Mouse (Mus musculus) CH12F3 (cell line): ENCODE results near the gene Sorl1.

Experiments
- in situ Hi-C: fragments of 300-500 bp; cut with MboI; formaldehyde crosslinking; loops from 2 replicates; pipeline ENCODE4 v1.14.3; 2020; ENCODE audit warnings: low sequenced_read_pairs

The Sorl1 gene

DNA sequence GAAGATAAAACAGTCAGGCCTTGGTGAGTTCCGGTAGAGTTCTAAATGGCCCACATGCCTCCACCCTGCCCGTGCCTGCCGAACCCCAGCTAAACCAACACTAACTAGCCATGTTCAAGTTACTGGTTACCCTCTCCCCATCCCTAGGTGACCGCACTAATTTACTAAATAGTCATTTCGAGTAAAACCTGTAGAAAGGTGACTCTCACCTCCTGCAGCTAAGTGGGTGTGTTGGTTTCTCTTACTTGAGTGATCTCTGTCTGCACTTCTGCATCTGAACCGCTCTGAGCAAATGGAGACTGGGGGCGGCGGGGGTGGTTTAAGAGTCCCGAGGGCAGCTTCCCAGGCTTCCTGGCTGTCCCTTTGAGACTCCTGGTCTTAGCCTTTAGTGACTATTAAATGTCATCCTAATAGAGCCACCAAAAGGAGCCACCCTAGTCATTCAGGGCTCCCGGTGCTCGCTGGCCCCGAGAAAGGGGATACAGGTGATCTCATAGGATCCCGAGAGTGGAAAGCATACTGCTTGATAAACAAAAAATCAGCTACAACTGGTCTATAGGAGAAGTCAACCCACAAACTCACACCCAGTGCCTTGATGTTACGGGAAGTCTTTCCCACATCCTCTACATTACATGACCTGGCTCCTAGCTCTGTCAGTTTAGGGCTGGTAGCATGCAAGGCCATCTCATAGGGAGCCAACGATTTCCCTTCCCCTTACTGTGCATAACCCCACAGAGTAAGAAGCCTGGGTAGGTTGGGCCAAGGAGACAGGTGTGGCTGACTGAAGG lies 155.2 kb downstream of the Sorl1 start:
- in situ Hi-C loops, result no loop called here

- in situ Hi-C loops, result no loop called here
Observed at GRCm38 (mm10) chr9:41961274-41961673, 162.8 kb downstream of the Sorl1 start.

DNA sequence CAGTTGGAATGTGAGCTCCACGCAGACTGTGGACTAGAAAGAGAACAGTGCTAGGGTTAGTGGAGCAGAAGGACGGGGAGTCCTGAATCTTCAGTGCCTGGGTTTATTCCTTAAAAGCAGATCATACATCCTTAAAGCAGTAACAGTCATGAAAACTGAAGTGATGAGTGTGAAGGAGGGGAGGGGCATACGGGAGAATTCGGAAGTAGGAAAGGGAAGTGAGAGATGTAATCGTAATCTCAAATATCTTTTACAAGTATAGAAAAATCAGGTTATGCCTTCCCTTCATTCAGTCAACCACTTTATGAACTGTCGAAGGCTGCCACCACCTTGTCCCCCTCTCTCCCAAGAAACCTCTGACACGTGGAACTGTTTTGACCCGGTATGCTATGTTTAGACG lies 165.8 kb downstream of the Sorl1 start:
- in situ Hi-C loops, result no loop called here

DNA sequence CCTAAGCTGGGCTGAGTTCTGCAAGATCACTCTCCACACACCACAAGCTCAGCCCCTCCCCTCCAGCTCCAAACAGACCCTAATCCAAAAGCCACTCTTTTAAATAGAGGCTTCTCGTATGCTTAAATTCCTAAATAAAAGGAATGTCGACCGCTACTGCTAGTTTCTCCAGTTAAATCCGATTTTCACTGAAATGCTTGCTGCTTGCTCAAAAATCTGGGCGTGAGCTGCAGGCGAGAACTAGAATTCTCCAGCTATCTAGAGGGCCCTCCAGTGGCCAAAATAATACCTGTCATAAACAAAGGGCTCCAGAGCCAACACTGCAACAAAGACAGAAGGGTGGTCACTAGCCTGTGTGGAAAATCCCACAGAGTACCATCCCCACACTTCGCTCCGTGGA lies 170.6 kb downstream of the Sorl1 start:
- in situ Hi-C loops, result no loop called here

DNA sequence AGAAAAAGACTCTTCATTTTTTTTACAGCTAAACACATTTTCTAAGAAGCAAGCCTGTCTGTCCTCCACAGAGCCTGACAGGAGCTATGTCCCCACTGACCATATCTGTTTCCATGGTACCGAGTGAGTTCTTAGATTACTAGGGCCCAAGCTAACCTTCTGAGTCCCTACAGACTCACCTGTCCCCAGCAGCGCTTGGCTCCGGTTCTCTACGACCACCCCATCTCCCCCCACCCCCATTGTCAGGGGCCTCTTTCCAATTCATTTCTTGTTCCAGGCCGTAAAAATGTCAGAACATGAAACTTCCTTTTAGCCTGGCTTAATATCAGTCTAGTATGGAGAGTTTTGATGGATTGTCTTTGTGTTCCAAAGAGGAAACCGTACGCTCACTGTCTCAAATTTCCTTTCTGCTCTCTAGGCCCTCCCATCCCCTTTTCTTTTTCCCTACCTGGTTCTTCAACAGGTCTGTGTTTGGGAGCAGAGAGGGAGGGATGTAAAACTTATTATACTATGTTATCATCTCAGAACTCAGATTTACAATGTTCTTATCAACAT lies 171.4 kb downstream of the Sorl1 start:
- in situ Hi-C loops, result no loop called here

DNA sequence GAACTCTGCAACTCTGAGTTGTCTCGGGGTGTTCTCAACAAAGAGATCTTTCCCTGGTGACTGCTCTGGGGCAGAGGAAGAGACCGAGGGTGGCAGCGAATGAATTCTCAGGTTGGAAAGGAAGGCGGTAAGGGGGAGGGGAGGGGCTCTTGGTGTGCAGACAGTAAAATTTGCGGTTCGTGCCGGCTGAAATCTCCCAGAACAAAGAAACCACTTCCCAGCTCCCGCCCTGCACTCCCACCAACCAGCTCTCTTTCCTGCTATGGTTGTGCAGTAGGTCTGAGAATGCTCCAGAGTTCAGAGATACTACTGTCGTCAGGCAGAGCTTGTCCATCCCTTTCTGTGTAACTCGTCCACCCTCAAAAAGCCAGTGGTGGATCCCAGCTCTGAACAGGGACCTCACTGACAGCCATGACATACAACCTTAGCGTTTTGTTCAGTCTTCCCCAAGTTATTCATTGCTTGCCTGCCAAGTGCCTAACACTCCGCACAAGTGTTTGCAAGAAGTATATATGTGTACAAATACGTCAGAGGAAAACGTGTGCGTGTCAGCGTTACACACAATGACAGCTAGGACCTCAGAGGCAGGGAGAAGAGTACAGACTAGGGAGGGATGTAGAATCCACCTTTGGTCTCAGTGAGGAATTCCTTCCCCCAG lies 172.5 kb downstream of the Sorl1 start:
- in situ Hi-C loops, result no loop called here

- in situ Hi-C loops, result no loop called here
Observed at GRCm38 (mm10) chr9:41950991-41951451, 173.1 kb downstream of the Sorl1 start.

- in situ Hi-C loops, result no loop called here
Observed at GRCm38 (mm10) chr9:41950109-41950990, 173.7 kb downstream of the Sorl1 start.

GRCm38 (mm10) chr9:41949476-41949875 lies 174.6 kb downstream of the Sorl1 start:
- in situ Hi-C loops, result loop anchor here (5.0 to 25.0 kb wide), 2 partner anchors 462 to 722 kb away; no protein-coding TSS in a partner anchor

DNA sequence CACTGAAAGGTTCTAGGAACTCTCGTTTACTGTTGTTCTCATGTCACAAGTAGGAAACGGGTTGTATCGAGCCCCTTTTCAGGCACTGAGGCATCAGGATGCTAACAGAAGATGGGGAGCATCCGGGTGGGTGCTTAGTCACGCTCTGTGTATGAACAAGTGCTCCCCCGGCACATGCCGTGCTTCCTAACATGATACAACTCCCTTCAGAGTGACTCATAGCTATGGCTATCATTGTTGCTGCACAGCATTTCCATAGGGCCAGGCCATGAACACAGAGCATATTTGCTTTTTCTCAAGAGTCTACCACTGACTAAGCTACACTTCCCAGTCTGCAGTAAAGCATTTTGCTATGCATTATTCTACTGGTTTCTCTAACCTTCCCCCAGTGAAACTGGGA lies 179.1 kb downstream of the Sorl1 start:
- in situ Hi-C loops, result loop anchor here (5.0 to 25.0 kb wide), 2 partner anchors 458 to 718 kb away; no protein-coding TSS in a partner anchor

DNA sequence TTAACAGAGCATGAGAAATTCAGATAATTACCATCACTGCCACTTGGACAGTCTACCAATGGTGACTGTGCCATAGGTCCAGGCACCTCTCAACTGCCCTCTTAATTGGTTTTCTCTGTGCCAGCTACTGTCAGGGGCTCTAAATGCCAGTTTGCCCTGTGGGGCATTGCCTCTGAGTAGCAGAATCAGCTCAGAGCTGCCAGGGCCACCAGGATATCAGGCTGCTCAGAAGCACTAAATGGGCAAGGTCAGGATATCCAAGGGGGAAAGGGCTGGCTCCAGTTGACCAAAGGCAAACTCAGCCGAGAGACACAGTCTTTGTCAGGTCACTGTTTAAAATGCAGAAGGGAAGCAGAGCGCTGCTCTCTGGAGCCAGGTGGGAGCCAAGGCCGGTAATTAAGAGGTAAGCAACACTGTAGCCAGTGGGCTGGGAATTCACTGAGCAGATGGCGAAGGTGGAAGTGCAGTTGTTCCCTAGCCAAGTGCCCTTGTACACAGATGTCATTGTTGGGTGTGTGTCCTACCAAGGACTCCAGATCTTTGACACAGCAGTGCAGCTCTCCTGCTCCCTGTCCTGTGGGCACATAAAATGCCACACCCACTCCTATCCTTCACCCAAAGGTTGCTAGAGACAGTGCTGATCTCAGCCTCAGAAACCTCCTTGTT lies 181.0 kb downstream of the Sorl1 start:
- in situ Hi-C loops, result loop anchor here (25.0 kb wide), 1 partner anchor 456 kb away; no protein-coding TSS in a partner anchor

- in situ Hi-C loops, result loop anchor here (25.0 kb wide), 1 partner anchor 453 kb away; no protein-coding TSS in a partner anchor
Observed at GRCm38 (mm10) chr9:41940311-41940853, 183.7 kb downstream of the Sorl1 start.

- in situ Hi-C loops, result loop anchor here (25.0 kb wide), 1 partner anchor 451 kb away; no protein-coding TSS in a partner anchor
Observed at GRCm38 (mm10) chr9:41938449-41938848, 185.6 kb downstream of the Sorl1 start.

GRCm38 (mm10) chr9:41937967-41938348 lies 186.1 kb downstream of the Sorl1 start:
- in situ Hi-C loops, result loop anchor here (25.0 kb wide), 1 partner anchor 451 kb away; no protein-coding TSS in a partner anchor

GRCm38 (mm10) chr9:41937341-41937966 lies 186.6 kb downstream of the Sorl1 start:
- in situ Hi-C loops, result loop anchor here (25.0 kb wide), 1 partner anchor 450 kb away; no protein-coding TSS in a partner anchor

- in situ Hi-C loops, result loop anchor here (25.0 kb wide), 1 partner anchor 449 kb away; no protein-coding TSS in a partner anchor
Observed at GRCm38 (mm10) chr9:41936598-41936997, 187.5 kb downstream of the Sorl1 start.

DNA sequence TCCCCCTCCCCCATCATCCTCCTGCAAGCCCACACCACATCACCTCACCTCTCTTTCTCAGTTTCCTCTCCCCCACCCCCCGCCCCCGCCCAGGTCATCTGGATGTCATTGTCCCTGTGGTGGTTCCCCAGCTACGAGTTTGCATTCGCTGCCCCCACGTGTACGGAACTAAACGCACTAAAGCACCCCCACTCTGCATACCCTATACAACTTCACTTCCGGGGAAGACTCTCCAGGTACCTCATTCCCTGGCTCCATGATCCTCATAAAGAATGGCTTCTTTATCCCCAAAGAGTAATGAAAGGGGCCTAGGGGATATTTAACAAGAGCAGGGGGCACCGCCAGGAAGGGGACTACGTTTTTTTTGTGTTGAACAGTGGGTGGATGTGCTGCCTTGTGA lies 188.1 kb downstream of the Sorl1 start:
- in situ Hi-C loops, result loop anchor here (25.0 kb wide), 1 partner anchor 449 kb away; no protein-coding TSS in a partner anchor

GRCm38 (mm10) chr9:41935373-41935971 lies 188.6 kb downstream of the Sorl1 start:
- in situ Hi-C loops, result loop anchor here (25.0 kb wide), 1 partner anchor 448 kb away; no protein-coding TSS in a partner anchor
